Mouse (Mus musculus) kidney, embryonic 14.5 days (tissue): ENCODE data around the gene Mtch1. TPM values are rescaled to one million over a fixed set of nuclear protein-coding genes. Genes with fewer than 3 reads are reported as not detected.

Experiments used
- ATAC-seq: fragments of 200-750 bp; cut with Nextera tagmentation; 2 replicates; pipeline ENCODE4 v1.8.0; 2017; ENCODE audit warnings: moderate number of reproducible peaks, mild to moderate bottlenecking, moderate TSS enrichment, moderate library complexity; ENCODE audit not compliant: low FRiP score, low TSS enrichment
- H3K27ac ChIP-seq: fragments of 300-500 bp; sonication (generic); 2 replicates; pipeline ENCODE4 v1.5.1; 2014; ENCODE audit warnings: low read depth, mild to moderate bottlenecking, low read length, moderate library complexity, mixed read lengths
- H3K27me3 ChIP-seq: fragments of 300-500 bp; sonication (generic); 2 replicates; pipeline ENCODE4 v1.6.1; 2014; ENCODE audit warnings: mild to moderate bottlenecking, low read length; ENCODE audit not compliant: control insufficient read depth, insufficient read depth
- H3K36me3 ChIP-seq: fragments of 300-500 bp; sonication (generic); 2 replicates; pipeline ENCODE4 v1.6.1; 2014; ENCODE audit warnings: low read length, mixed read lengths; ENCODE audit not compliant: control insufficient read depth, insufficient read depth
- H3K4me1 ChIP-seq: fragments of 300-500 bp; sonication (generic); 2 replicates; pipeline ENCODE4 v1.6.1; 2014; ENCODE audit warnings: low read length, mixed read lengths; ENCODE audit not compliant: control insufficient read depth, insufficient read depth
- H3K4me2 ChIP-seq: fragments of 300-500 bp; sonication (generic); replicated peaks from 2 replicates; pipeline ENCODE4 v1.6.1; 2014; ENCODE audit warnings: low read depth, mild to moderate bottlenecking, low read length
- H3K4me3 ChIP-seq: fragments of 300-500 bp; sonication (generic); 2 replicates; pipeline ENCODE4 v1.5.1; 2014; ENCODE audit warnings: mild to moderate bottlenecking, low read length
- H3K9ac ChIP-seq: fragments of 300-500 bp; sonication (generic); 2 replicates; pipeline ENCODE4 v1.6.1; 2014; ENCODE audit warnings: low read depth, mild to moderate bottlenecking, low read length, moderate library complexity
- H3K9me3 ChIP-seq: fragments of 300-500 bp; sonication (generic); 2 replicates; pipeline ENCODE4 v1.6.1; 2016; ENCODE audit warnings: low read length; ENCODE audit not compliant: control insufficient read depth
- WGBS: fragments of 180-500 bp; shearing (Covaris S2); extraction: QIAGEN DNeasy Blood & Tissue Kit; methylation state at CpG from one replicate; pipeline ENCODE4 v1.1.7; 2014; 5-methylcytosine and 5-hydroxymethylcytosine counted together
- polyA plus RNA-seq: library from polyadenylated mRNA; unstranded; fragments of >200 nt; fragmentation: Nextera tagmentation; extraction: Ambion mirVana; gene quantifications from 2 replicates; pipeline ENCODE4 v1.2.1, GENCODE M21; 2014

Gene Mtch1
- polyA plus RNA-seq, 1 experiment from 2014 or later = 364 TPM

- WGBS = 89% methylated on average over 6 of the region's 6 CpGs
- Histone ChIP-seq H3K4me1 (peaks cover 47% of the 10 kb centered on the region), H3K9ac (no peak overlapping the region), H3K27ac (0 out of 2 replicates have a peak overlapping the region, but pooled peaks have one; percentile 2), H3K9me3 (no peaks in the 10 kb centered on the region), H3K4me2 (no peak overlapping the region), H3K36me3 (peaks cover 19% of the 10 kb centered on the region; the same call in 1 of the 2 replicates), H3K4me3 (no peak overlapping the region), H3K27me3 (no peaks in the 10 kb centered on the region)
- ATAC-seq = no peak
Observed at GRCm38 (mm10) chr17:29301421-29301820, 46.3 kb downstream of the Mtch1 start.

- Histone ChIP-seq H3K9me3 (no peaks in the 10 kb centered on the region), H3K27me3 (no peaks in the 10 kb centered on the region), H3K36me3 (peaks cover 19% of the 10 kb centered on the region; the same call in 1 of the 2 replicates), H3K4me3 (no peak overlapping the region), H3K27ac (0 out of 2 replicates have a peak overlapping the region, but pooled peaks have one; percentile 2), H3K4me2 (no peak overlapping the region), H3K9ac (no peak overlapping the region), H3K4me1 (peaks cover 52% of the 10 kb centered on the region)
- WGBS = 89% methylated on average over 7 of the region's 7 CpGs
- no peak for ATAC-seq
Observed at GRCm38 (mm10) chr17:29300926-29301325, 46.8 kb downstream of the Mtch1 start.

GRCm38 (mm10) chr17:29299282-29299681 is 48.5 kb downstream of the Mtch1 start:
- Histone ChIP-seq H3K27me3 (no peaks in the 10 kb centered on the region), H3K9ac (no peak overlapping the region), H3K9me3 (no peaks in the 10 kb centered on the region), H3K4me3 (no peak overlapping the region), H3K36me3 (peaks cover 19% of the 10 kb centered on the region; the same call in 1 of the 2 replicates), H3K4me1 (peaks cover 50% of the 10 kb centered on the region), H3K4me2 (no peak overlapping the region), H3K27ac (peak overlapping the region; percentile 45; the same call in 1 of the 2 replicates)
- ATAC-seq = no peak
- WGBS = 43% methylated on average over 4 of the region's 4 CpGs

- H3K9ac ChIP-seq = no peak overlapping the region
- H3K27ac ChIP-seq = peak overlapping the region; percentile 79
- H3K4me3 ChIP-seq = no peak overlapping the region
- H3K4me1 ChIP-seq = peaks cover 49% of the 10 kb centered on the region
- no peak for ATAC-seq
- H3K9me3 ChIP-seq = no peaks in the 10 kb centered on the region
- no peaks in the 10 kb centered on the region for H3K27me3 ChIP-seq
- 0 out of 2 replicates have a peak overlapping the region, but pooled peaks have one; percentile 15 for H3K4me2 ChIP-seq
- 68% methylated on average over 6 of the region's 6 CpGs for WGBS
- H3K36me3 ChIP-seq = peaks cover 19% of the 10 kb centered on the region; the same call in 1 of the 2 replicates
Observed at GRCm38 (mm10) chr17:29297813-29298212, 49.9 kb downstream of the Mtch1 start.

GRCm38 (mm10) chr17:29297321-29297720 is 50.4 kb downstream of the Mtch1 start:
- no peak for ATAC-seq
- Histone ChIP-seq H3K9ac (no peak overlapping the region; the same call in 1 of the 2 replicates), H3K9me3 (no peaks in the 10 kb centered on the region), H3K27me3 (no peaks in the 10 kb centered on the region), H3K4me3 (no peak overlapping the region), H3K4me2 (no peak overlapping the region), H3K4me1 (peaks cover 48% of the 10 kb centered on the region), H3K36me3 (peaks cover 19% of the 10 kb centered on the region; the same call in 1 of the 2 replicates), H3K27ac (peak overlapping the region; percentile 79)
- WGBS = 31% methylated on average over 10 of the region's 10 CpGs

- Histone ChIP-seq H3K4me3 (no peak overlapping the region), H3K27me3 (no peaks in the 10 kb centered on the region), H3K4me1 (peaks cover 42% of the 10 kb centered on the region), H3K9ac (no peak overlapping the region), H3K36me3 (peaks cover 16% of the 10 kb centered on the region; the same call in 1 of the 2 replicates), H3K4me2 (no peak overlapping the region), H3K9me3 (no peaks in the 10 kb centered on the region), H3K27ac (peak overlapping the region; percentile 79)
- ATAC-seq = peak; percentile 67
- WGBS = 34% methylated on average over 5 of the region's 5 CpGs
Observed at GRCm38 (mm10) chr17:29295835-29296234, 51.9 kb downstream of the Mtch1 start.

GRCm38 (mm10) chr17:29293807-29294605 is 53.7 kb downstream of the Mtch1 start:
- H3K27me3 ChIP-seq = no peaks in the 10 kb centered on the region
- H3K36me3 ChIP-seq = peaks cover 11% of the 10 kb centered on the region; the same call in 1 of the 2 replicates
- H3K27ac ChIP-seq = no peak overlapping the region
- H3K4me2 ChIP-seq = no peak overlapping the region
- H3K9me3 ChIP-seq = no peaks in the 10 kb centered on the region
- peak; percentile 44; the same call in 1 of the 2 replicates for ATAC-seq
- H3K9ac ChIP-seq = no peak overlapping the region
- 73% methylated on average over 9 of the region's 9 CpGs for WGBS
- H3K4me1 ChIP-seq = peaks cover 37% of the 10 kb centered on the region
- H3K4me3 ChIP-seq = no peak overlapping the region

GRCm38 (mm10) chr17:29292996-29293395 is 54.7 kb downstream of the Mtch1 start:
- Histone ChIP-seq H3K27me3 (no peaks in the 10 kb centered on the region), H3K9ac (no peak overlapping the region), H3K9me3 (no peaks in the 10 kb centered on the region), H3K27ac (no peak overlapping the region), H3K4me2 (no peak overlapping the region), H3K4me1 (peaks cover 37% of the 10 kb centered on the region), H3K36me3 (peaks cover 4% of the 10 kb centered on the region; the same call in 1 of the 2 replicates), H3K4me3 (no peak overlapping the region)
- WGBS = 87% methylated on average over 3 of the region's 3 CpGs
- ATAC-seq = no peak

- WGBS = 89% methylated on average over 7 of the region's 7 CpGs
- no peak for ATAC-seq
Observed at GRCm38 (mm10) chr17:29291793-29292192, 55.9 kb downstream of the Mtch1 start.

More at GRCm38 (mm10) chr17:29291793-29292192, 55.9 kb downstream of the Mtch1 start:
- no peaks in the 10 kb centered on the region for H3K27me3 ChIP-seq
- no peaks in the 10 kb centered on the region for H3K9me3 ChIP-seq
- peaks cover 28% of the 10 kb centered on the region for H3K4me1 ChIP-seq
- H3K27ac ChIP-seq = no peak overlapping the region
- H3K4me3 ChIP-seq = no peak overlapping the region
- no peak overlapping the region for H3K9ac ChIP-seq
- H3K36me3 ChIP-seq = no peaks in the 10 kb centered on the region; the same call in 1 of the 2 replicates
- H3K4me2 ChIP-seq = no peak overlapping the region
